In the genomic region with DNA sequence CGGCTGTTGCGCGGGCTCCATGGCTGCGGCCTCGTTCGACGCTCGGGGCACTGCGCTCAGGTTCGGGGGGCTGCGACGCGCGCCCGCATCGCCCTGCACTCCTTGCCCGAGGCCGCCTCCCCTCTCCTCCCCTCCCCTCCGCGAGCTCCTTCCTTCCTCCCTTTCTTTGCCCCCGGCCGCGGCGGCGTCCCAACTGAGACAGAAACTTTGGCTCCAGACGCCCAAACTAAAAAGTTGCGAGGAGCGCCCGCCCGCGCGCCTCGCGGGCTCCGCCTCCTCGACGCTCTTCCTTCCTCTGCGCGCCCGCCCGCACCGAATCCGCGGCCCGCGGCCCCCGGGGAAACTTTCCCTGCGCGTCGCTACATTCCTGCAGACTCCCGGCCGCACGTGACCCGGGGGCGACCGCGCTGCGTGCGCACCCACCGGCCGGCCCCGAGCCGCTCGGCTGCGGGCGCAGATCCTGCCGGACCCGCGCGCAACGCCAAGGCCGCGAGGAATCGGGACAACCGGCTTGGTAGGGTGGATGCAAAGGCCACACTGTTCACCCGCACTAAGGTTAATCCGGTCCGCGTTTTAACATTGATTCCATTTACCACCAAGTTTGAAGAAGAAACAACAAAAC, we compare ENCODE assay signal across 8 mouse cellular contexts. TPM values are rescaled to one million over a fixed set of nuclear protein-coding genes. Genes with fewer than 3 reads are reported as not detected.
DNase-seq lines count a peak whose midpoint lies in the region; ATAC-seq lines count a peak whose summit lies in the region.

A gene (minus strand): TSS at position 227 of the 622 bp plus-strand sequence.

- WGBS in forebrain, embryonic 10.5 days: under 1% methylated on average over 76 of the region's 79 CpGs
- WGBS in heart, embryonic 13.5 days: under 1% methylated on average over 68 of the region's 79 CpGs
- under 1% methylated on average over 63 of the region's 79 CpGs for WGBS in kidney, embryonic 16.5 days
- WGBS in liver, embryonic 11.5 days: under 1% methylated on average over 72 of the region's 79 CpGs

- H3K27ac ChIP-seq in forebrain, embryonic 10.5 days: peak within 1 kb of the TSS; percentile 99
- peak within 1 kb of the TSS; percentile 99 for H3K27ac ChIP-seq in heart, embryonic 13.5 days (replicated peaks)
- H3K27ac ChIP-seq in kidney, embryonic 16.5 days (ENCODE audit: low read length): peak within 1 kb of the TSS; percentile 99
- H3K27ac ChIP-seq in liver, embryonic 11.5 days (ENCODE audit: low read depth, low read length): peak within 1 kb of the TSS; percentile 77

- H3K36me3 ChIP-seq in forebrain, embryonic 10.5 days (replicated peaks): peaks cover 21% of the 10 kb centered on the region
- H3K36me3 ChIP-seq in heart, embryonic 13.5 days: peaks cover 19% of the 10 kb centered on the region
- H3K36me3 ChIP-seq in kidney, embryonic 16.5 days (ENCODE audit: insufficient read depth, low read length): peaks cover 16% of the 10 kb centered on the region
- 0 out of 2 replicates have a peak, but pooled peaks cover 3% of the 10 kb centered on the region for H3K36me3 ChIP-seq in liver, embryonic 11.5 days (ENCODE audit: control insufficient read depth, insufficient read depth, low read length)

- ATAC-seq in heart, embryonic 13.5 days (ENCODE audit: extremely low read depth, insufficient number of reproducible peaks, low FRiP score, low TSS enrichment): peak; percentile 72; the same call in 1 of the 2 replicates
- ATAC-seq in kidney, embryonic 16.5 days (ENCODE audit: low FRiP score, low TSS enrichment): peak; percentile 83
- peak; percentile 70 for ATAC-seq in liver, embryonic 11.5 days (replicated peaks; ENCODE audit: low FRiP score)

- H3K4me1 ChIP-seq in forebrain, embryonic 10.5 days: peaks cover 39% of the 10 kb centered on the region
- H3K4me1 ChIP-seq in heart, embryonic 13.5 days: peaks cover 25% of the 10 kb centered on the region
- H3K4me1 ChIP-seq in kidney, embryonic 16.5 days (ENCODE audit: insufficient read depth, low read length): peaks cover 20% of the 10 kb centered on the region
- H3K4me1 ChIP-seq in liver, embryonic 11.5 days (replicated peaks; ENCODE audit: control insufficient read depth, insufficient read depth, low read length): no peaks in the 10 kb centered on the region

- H3K27me3 ChIP-seq in forebrain, embryonic 10.5 days (ENCODE audit: poor library complexity, severe bottlenecking): no peaks in the 10 kb centered on the region
- no peaks in the 10 kb centered on the region for H3K27me3 ChIP-seq in heart, embryonic 13.5 days (replicated peaks)
- H3K27me3 ChIP-seq in kidney, embryonic 16.5 days (ENCODE audit: insufficient read depth, low read length): no peaks in the 10 kb centered on the region
- H3K27me3 ChIP-seq in liver, embryonic 11.5 days (replicated peaks; ENCODE audit: control insufficient read depth, insufficient read depth, low read length): peaks cover 48% of the 10 kb centered on the region

- no peaks in the 10 kb centered on the region for H3K9me3 ChIP-seq in forebrain, embryonic 10.5 days
- no peaks in the 10 kb centered on the region for H3K9me3 ChIP-seq in heart, embryonic 13.5 days
- H3K9me3 ChIP-seq in kidney, embryonic 16.5 days (ENCODE audit: low read length): no peaks in the 10 kb centered on the region
- no peaks in the 10 kb centered on the region for H3K9me3 ChIP-seq in liver, embryonic 11.5 days (ENCODE audit: control insufficient read depth, low read length)

- peak within 1 kb of the TSS; percentile 93 for H3K4me3 ChIP-seq in forebrain, embryonic 10.5 days
- peak within 1 kb of the TSS; percentile 98 for H3K4me3 ChIP-seq in heart, embryonic 13.5 days
- peak within 1 kb of the TSS; percentile 95 for H3K4me3 ChIP-seq in kidney, embryonic 16.5 days (ENCODE audit: low read length)
- H3K4me3 ChIP-seq in liver, embryonic 11.5 days (ENCODE audit: low read depth, low read length): peak within 1 kb of the TSS; percentile 62

- DNase-seq in spleen, adult 18-20 months: peak; percentile 27 to 44
- DNase-seq in spleen, adult 12 weeks (ENCODE audit: low spot score): no peak
- peak; percentile 87 for DNase-seq in forebrain, embryonic 10.5 days (ENCODE audit: extremely low spot score, low spot score)
- DNase-seq in liver, embryonic 11.5 days (ENCODE audit: low spot score): peak; percentile 75
- DNase-seq in neural tube, embryonic 10.5 days (ENCODE audit: extremely low spot score, low spot score): peak; percentile 90
- peak; percentile 12 for DNase-seq in telencephalon, adult 2 months (ENCODE audit: low read depth, low spot score)

- H3K4me2 ChIP-seq in heart, embryonic 13.5 days: peak within 1 kb of the TSS; percentile 67
- peak within 1 kb of the TSS; percentile 79 for H3K4me2 ChIP-seq in kidney, embryonic 16.5 days (replicated peaks; ENCODE audit: low read depth, low read length)
- peak within 1 kb of the TSS; percentile 58 for H3K4me2 ChIP-seq in liver, embryonic 11.5 days

- H3K9ac ChIP-seq in heart, embryonic 13.5 days: peak within 1 kb of the TSS; percentile 99
- H3K9ac ChIP-seq in kidney, embryonic 16.5 days (replicated peaks; ENCODE audit: low read length): peak within 1 kb of the TSS; percentile 100
- H3K9ac ChIP-seq in liver, embryonic 11.5 days (ENCODE audit: low read depth, low read length): peak within 1 kb of the TSS; percentile 72

RNA-seq across cellular contexts. Expression of the gene that starts here (rescaled TPM):
- 34.5 and 36.8 TPM in 2 replicates for polyA plus RNA-seq in forebrain, embryonic 10.5 days (2016; fragmentation: Nextera tagmentation; extraction: Ambion mirVana)
- 24.2 and 24.5 TPM in 2 replicates for polyA plus RNA-seq in heart, embryonic 13.5 days (2015; fragmentation: Nextera tagmentation; extraction: Ambion mirVana)
- 35.7 and 37.1 TPM in 2 replicates for polyA plus RNA-seq in kidney, embryonic 16.5 days (2015; fragmentation: Nextera tagmentation; extraction: Ambion mirVana)
- 11.8 and 12.4 TPM in 2 replicates for polyA plus RNA-seq in liver, embryonic 11.5 days (2014; fragmentation: Nextera tagmentation; extraction: Ambion mirVana)
